Mouse (Mus musculus): Measurements from ENCODE around the gene Jag2. TPM values are rescaled to one million over a fixed set of nuclear protein-coding genes. Genes with fewer than 3 reads are reported as not detected.

Jag2 gene
- polyA plus RNA-seq, 1 experiment from 2014 or later: 3.2 TPM

DNA sequence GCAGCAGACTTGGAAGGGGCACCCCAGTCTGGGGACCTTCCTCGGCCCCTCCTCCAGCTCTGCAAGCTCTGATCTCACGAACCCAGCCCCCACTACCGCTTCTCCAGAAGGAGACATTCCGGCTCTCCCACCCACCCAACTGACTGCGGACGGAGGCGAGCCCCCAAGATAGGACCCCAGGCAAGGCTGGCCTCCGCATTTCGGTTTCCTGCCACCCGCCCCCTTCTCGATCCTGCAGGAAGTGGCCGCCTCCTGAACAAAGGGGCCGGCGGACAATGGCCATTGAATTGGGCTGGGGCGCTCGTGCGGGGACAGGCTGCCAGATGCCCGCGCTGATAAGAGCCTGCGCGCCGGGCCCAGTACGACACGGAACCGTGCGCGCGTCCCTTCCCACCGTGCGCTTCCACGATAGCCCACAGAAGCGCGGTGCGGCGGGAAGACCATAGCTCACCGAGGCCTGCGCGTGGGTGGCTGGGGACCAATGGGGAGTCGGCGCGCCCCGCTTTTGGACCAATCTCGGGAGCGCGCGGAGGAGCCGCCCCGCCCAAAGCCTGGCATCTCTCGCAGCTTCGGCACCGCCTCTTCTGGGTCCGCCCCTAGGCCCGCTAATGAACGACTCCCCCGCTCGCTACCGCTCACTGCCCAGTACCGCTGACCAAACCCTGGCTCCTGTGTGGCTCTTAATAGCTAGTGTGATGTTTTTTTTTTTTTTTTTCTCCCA, 20.6 kb upstream of the Jag2 start:
- ATAC-seq (ENCODE audit: low FRiP score, low TSS enrichment) (peak; percentile 63), DNase-seq (ENCODE audit: low spot score) (peak; percentile 90)
- TF ChIP-seq EP300 (optimal IDR thresholded peaks at IDR 0.05): no peak
- no peak for TF ChIP-seq CTCF (IDR thresholded peaks at IDR 0.05; ENCODE audit: low read depth)
- 0 out of 2 replicates have a peak, but pooled peaks cover 6% of the 10 kb centered on the region for H3K4me1 ChIP-seq (replicated peaks; ENCODE audit: control insufficient read depth, insufficient read depth)
- under 1% methylated on average over 52 of the region's 58 CpGs for whole genome bisulfite sequencing
- H3K4me2 ChIP-seq (replicated peaks; ENCODE audit: low read depth): peak overlapping the region; percentile 92
- peak overlapping the region; percentile 48 for H3K4me3 ChIP-seq (ENCODE audit: low read depth, low read length)
- H3K27ac ChIP-seq (replicated peaks): 0 out of 2 replicates have a peak overlapping the region, but pooled peaks have one; percentile 13
- H3K27me3 ChIP-seq (ENCODE audit: control insufficient read depth, insufficient read depth, low read length): no peaks in the 10 kb centered on the region
- peak overlapping the region; percentile 62 for H3K9ac ChIP-seq (ENCODE audit: low read length)
- H3K36me3 ChIP-seq (ENCODE audit: control insufficient read depth, insufficient read depth, low read length): no peaks in the 10 kb centered on the region
- no peaks in the 10 kb centered on the region for H3K9me3 ChIP-seq (ENCODE audit: control insufficient read depth, low read length)

DNA sequence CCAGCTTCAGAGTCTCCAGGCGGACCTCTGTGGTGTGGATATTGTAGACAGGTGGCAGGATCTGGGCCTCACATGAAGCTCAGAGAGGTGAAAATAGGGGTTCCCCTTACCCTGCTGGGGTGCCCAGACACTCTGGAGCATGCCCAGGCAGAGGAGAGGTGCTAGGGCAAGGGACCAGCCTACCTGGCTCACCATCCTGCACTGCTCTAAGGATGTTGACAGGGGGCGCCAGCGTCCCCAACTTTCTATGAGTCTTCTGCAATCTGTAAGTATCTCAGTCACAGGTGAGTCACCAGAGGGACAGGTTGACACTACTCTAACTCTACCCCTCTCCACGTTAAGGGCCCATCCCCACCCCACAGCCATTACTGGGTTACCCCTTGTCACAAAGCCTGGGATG, 17.7 kb upstream of the Jag2 start:
- H3K4me1 ChIP-seq (replicated peaks; ENCODE audit: control insufficient read depth, insufficient read depth): 0 out of 2 replicates have a peak, but pooled peaks cover 8% of the 10 kb centered on the region
- no peak overlapping the region for H3K4me2 ChIP-seq (replicated peaks; ENCODE audit: low read depth)
- H3K27ac ChIP-seq (replicated peaks): no peak overlapping the region
- H3K36me3 ChIP-seq (ENCODE audit: control insufficient read depth, insufficient read depth, low read length): no peaks in the 10 kb centered on the region
- H3K9ac ChIP-seq (ENCODE audit: low read length): no peak overlapping the region
- H3K4me3 ChIP-seq (ENCODE audit: low read depth, low read length): no peak overlapping the region
- TF ChIP-seq EP300 (optimal IDR thresholded peaks at IDR 0.05) (no peak), CTCF (IDR thresholded peaks at IDR 0.05; ENCODE audit: low read depth) (peak; percentile 66)
- DNase-seq (ENCODE audit: low spot score): no peak
- WGBS: 30% methylated on average over 4 of the region's 4 CpGs
- no peaks in the 10 kb centered on the region for H3K9me3 ChIP-seq (ENCODE audit: control insufficient read depth, low read length)
- ATAC-seq (ENCODE audit: low FRiP score, low TSS enrichment): no peak
- H3K27me3 ChIP-seq (ENCODE audit: control insufficient read depth, insufficient read depth, low read length): no peaks in the 10 kb centered on the region

DNA sequence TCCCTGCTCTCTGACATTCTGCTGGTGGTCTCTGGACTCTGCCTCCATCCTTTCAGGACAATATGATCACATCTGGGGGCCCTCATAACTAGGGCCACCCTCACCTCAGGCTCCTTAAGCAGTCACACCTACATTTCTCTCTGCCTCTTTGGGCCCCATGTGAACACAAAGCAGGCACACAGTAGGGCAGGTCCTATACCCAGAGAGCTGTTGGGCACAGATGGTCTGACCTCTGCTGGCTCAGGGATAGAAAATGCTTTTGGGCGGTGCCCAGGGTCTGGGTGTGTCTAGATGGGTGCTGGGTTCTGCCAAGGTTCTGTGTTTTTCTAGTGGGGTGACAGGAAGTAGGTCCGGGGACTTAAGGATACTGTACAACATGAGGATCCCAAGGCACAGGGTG, 14.1 kb upstream of the Jag2 start:
- Histone ChIP-seq H3K4me2 (replicated peaks; ENCODE audit: low read depth) (no peak overlapping the region), H3K4me3 (ENCODE audit: low read depth, low read length) (no peak overlapping the region), H3K27ac (replicated peaks) (no peak overlapping the region), H3K9me3 (ENCODE audit: control insufficient read depth, low read length) (no peaks in the 10 kb centered on the region), H3K9ac (ENCODE audit: low read length) (no peak overlapping the region), H3K36me3 (ENCODE audit: control insufficient read depth, insufficient read depth, low read length) (no peaks in the 10 kb centered on the region), H3K4me1 (replicated peaks; ENCODE audit: control insufficient read depth, insufficient read depth) (0 out of 2 replicates have a peak, but pooled peaks cover 2% of the 10 kb centered on the region), H3K27me3 (ENCODE audit: control insufficient read depth, insufficient read depth, low read length) (no peaks in the 10 kb centered on the region)
- DNase-seq (ENCODE audit: low spot score): no peak
- WGBS: 66% methylated on average over 2 of the region's 2 CpGs
- no peak for TF ChIP-seq EP300 (optimal IDR thresholded peaks at IDR 0.05)
- no peak for TF ChIP-seq CTCF (IDR thresholded peaks at IDR 0.05; ENCODE audit: low read depth)
- ATAC-seq (ENCODE audit: low FRiP score, low TSS enrichment): no peak

DNA sequence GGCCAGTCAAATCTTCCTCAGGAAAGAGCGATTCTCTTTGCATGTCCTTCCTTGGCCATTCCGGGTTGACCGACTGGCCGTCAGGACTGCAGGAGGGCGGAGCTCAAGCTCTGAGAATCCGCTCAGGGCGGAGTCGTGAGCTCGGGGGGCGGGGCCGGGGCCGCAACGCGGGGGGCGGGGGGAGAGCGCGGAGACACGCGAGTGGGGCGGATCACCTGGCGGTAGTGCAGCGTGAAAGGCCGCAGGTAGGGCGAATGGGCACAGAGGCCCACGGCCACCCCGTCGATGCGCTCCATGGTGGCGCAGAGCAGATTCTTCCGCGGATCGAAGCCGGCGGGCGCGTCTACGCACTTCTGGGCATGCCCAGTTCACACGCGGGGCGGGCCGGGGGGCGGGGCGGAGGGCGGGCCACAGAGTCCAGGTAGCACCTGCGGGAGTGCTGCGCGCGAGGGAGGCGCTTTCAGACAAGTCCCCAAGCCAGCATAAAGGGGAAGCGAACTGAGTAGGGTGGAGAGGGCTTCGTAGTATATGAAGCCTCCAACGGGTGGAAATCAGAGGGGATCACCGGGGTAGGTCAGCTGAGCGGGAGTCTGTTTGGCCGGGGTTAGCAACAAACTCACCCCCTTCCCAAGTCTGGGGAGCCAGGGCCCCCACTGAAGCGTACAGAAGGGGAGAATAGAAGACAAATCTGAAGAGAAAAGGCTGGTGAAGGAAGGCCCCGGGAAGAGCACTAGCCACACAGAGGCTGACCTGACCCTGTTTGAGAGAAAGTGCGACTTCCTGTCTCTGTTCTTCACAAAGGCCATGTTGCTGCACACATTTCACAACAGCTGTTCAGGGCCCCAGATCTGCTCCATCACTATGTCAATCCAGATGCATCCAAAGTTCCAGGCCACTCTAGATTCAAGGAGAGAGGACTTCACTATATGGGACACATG, 12.5 kb upstream of the Jag2 start, which contains the start of gene Nudt14:
Gene Nudt14 (minus strand): TSS at position 349 of the 938 bp plus-strand sequence.
- Histone ChIP-seq H3K9me3 (ENCODE audit: control insufficient read depth, low read length) (no peaks in the 10 kb centered on the region), H3K9ac (ENCODE audit: low read length) (peak within 1 kb of the TSS; percentile 70), H3K4me1 (replicated peaks; ENCODE audit: control insufficient read depth, insufficient read depth) (0 out of 2 replicates have a peak, but pooled peaks cover 2% of the 10 kb centered on the region), H3K27me3 (ENCODE audit: control insufficient read depth, insufficient read depth, low read length) (no peaks in the 10 kb centered on the region), H3K4me2 (replicated peaks; ENCODE audit: low read depth) (peak within 1 kb of the TSS; percentile 67), H3K4me3 (ENCODE audit: low read depth, low read length) (peak within 1 kb of the TSS; percentile 59), H3K36me3 (ENCODE audit: control insufficient read depth, insufficient read depth, low read length) (no peaks in the 10 kb centered on the region), H3K27ac (replicated peaks) (peak within 1 kb of the TSS; percentile 86)
- ATAC-seq (ENCODE audit: low FRiP score, low TSS enrichment) (peak; percentile 84), DNase-seq (ENCODE audit: low spot score) (peak; percentile 91)
- WGBS: 2% methylated on average over 52 of the region's 58 CpGs
- TF ChIP-seq CTCF (IDR thresholded peaks at IDR 0.05; ENCODE audit: low read depth) (no peak), EP300 (optimal IDR thresholded peaks at IDR 0.05) (no peak)

DNA sequence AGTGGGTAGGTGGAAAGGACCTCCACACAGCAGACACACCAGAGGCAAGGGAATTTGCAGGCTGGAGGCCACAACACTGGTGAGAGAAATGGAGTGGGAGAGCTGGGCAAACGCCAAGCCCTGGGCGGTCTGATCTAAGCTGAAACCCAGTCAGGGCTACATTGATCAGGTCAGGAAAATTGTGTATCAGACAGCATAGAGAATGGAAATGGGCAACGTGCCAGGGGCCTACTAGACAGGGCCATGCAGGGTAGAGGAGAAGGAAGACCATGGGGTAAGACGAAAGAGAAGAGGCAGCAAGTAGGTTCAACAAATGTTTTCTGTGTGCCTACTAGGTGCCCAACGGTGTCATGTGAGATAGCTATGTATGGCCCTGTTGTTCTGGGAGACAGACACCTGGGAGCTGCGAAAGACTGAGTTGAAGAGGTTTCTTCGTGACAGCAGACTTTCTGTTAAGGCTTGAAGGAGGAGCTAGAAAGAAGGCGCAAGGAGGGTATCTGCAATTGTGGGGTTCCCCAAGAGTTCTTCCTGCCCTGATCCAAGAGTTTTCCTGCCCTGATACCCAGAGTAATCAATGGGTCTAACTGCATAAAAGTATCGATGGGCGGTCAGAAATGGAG, 11.7 kb upstream of the Jag2 start:
- ATAC-seq (ENCODE audit: low FRiP score, low TSS enrichment) (no peak), DNase-seq (ENCODE audit: low spot score) (no peak)
- Histone ChIP-seq H3K27me3 (ENCODE audit: control insufficient read depth, insufficient read depth, low read length) (no peaks in the 10 kb centered on the region), H3K9me3 (ENCODE audit: control insufficient read depth, low read length) (no peaks in the 10 kb centered on the region), H3K4me3 (ENCODE audit: low read depth, low read length) (peak overlapping the region; percentile 59), H3K4me1 (replicated peaks; ENCODE audit: control insufficient read depth, insufficient read depth) (0 out of 2 replicates have a peak, but pooled peaks cover 2% of the 10 kb centered on the region), H3K4me2 (replicated peaks; ENCODE audit: low read depth) (peak overlapping the region; percentile 67), H3K36me3 (ENCODE audit: control insufficient read depth, insufficient read depth, low read length) (no peaks in the 10 kb centered on the region), H3K27ac (replicated peaks) (peak overlapping the region; percentile 9; the same call in 1 of the 2 replicates), H3K9ac (ENCODE audit: low read length) (peak overlapping the region; percentile 70)
- TF ChIP-seq CTCF (IDR thresholded peaks at IDR 0.05; ENCODE audit: low read depth): no peak
- no peak for TF ChIP-seq EP300 (optimal IDR thresholded peaks at IDR 0.05)
- 29% methylated on average over 10 of the region's 10 CpGs for WGBS
